Mouse (Mus musculus): ENCODE measurements around the gene Sdhb.

The Sdhb gene

GRCm38 (mm10) chr4:140977886-140978692 lies 17.1 kb downstream of the Sdhb start:
- peak in 1 of 2 experiments; percentile 58 for DNase-seq (ENCODE audit: low spot score in 2 of 2)

- DNase-seq (ENCODE audit: low spot score in 2 of 2): no peak
These were observed 20.6 kb downstream of the Sdhb start for GRCm38 (mm10) chr4:140981605-140982004.

- no peak for DNase-seq (ENCODE audit: low spot score in 2 of 2)
These were observed 21.8 kb downstream of the Sdhb start for GRCm38 (mm10) chr4:140982808-140983207.

GRCm38 (mm10) chr4:140983442-140983841 lies 22.4 kb downstream of the Sdhb start:
- DNase-seq (ENCODE audit: low spot score in 2 of 2): peak; percentile 73 to 83

GRCm38 (mm10) chr4:140984544-140984943 lies 23.5 kb downstream of the Sdhb start:
- peak in 1 of 2 experiments; percentile 59 for DNase-seq (ENCODE audit: low spot score in 2 of 2)

- peak in 1 of 2 experiments; percentile 13 for DNase-seq (ENCODE audit: low spot score in 2 of 2)
These were observed 25.2 kb downstream of the Sdhb start for GRCm38 (mm10) chr4:140986024-140986710.

GRCm38 (mm10) chr4:140986711-140987395 lies 25.9 kb downstream of the Sdhb start, which contains the start of gene Atp13a2:
Gene Atp13a2 (plus strand): TSS chr4:140986873.
- DNase-seq (ENCODE audit: low spot score in 2 of 2): peak; percentile 89 to 95

- no peak for DNase-seq (ENCODE audit: low spot score in 2 of 2)
These were observed 26.5 kb downstream of the Sdhb start for GRCm38 (mm10) chr4:140987476-140987875.

GRCm38 (mm10) chr4:140988706-140989290 lies 27.8 kb downstream of the Sdhb start:
- DNase-seq (ENCODE audit: low spot score in 2 of 2): peak in 1 of 2 experiments; percentile 45

GRCm38 (mm10) chr4:140989447-140989846 lies 28.4 kb downstream of the Sdhb start:
- DNase-seq (ENCODE audit: low spot score in 2 of 2): peak in 1 of 2 experiments; percentile 40

GRCm38 (mm10) chr4:140992215-140992614 lies 31.2 kb downstream of the Sdhb start:
- no peak for DNase-seq (ENCODE audit: low spot score in 2 of 2)

GRCm38 (mm10) chr4:140993846-140994245 lies 32.8 kb downstream of the Sdhb start:
- DNase-seq (ENCODE audit: low spot score in 2 of 2): no peak

GRCm38 (mm10) chr4:140995811-140996210 lies 34.8 kb downstream of the Sdhb start:
- DNase-seq (ENCODE audit: low spot score in 2 of 2): no peak

- DNase-seq (ENCODE audit: low spot score in 2 of 2): no peak
These were observed 35.8 kb downstream of the Sdhb start for GRCm38 (mm10) chr4:140996812-140997211.

- DNase-seq (ENCODE audit: low spot score in 2 of 2): no peak
These were observed 45.0 kb downstream of the Sdhb start for GRCm38 (mm10) chr4:141005983-141006382.

GRCm38 (mm10) chr4:141008028-141008427 lies 47.0 kb downstream of the Sdhb start:
- DNase-seq (ENCODE audit: low spot score in 2 of 2): peak in 1 of 2 experiments; percentile 32

- DNase-seq (ENCODE audit: low spot score in 2 of 2): no peak
These were observed 49.1 kb downstream of the Sdhb start, which contains the start of gene Mfap2 for GRCm38 (mm10) chr4:141010118-141010517. Gene Mfap2 (plus strand): TSS chr4:141010418.

- DNase-seq (ENCODE audit: low spot score in 2 of 2): no peak
These were observed 49.5 kb downstream of the Sdhb start for GRCm38 (mm10) chr4:141010526-141010925.

GRCm38 (mm10) chr4:141010941-141011429 lies 50.0 kb downstream of the Sdhb start:
- no peak for DNase-seq (ENCODE audit: low spot score in 2 of 2)

GRCm38 (mm10) chr4:141011556-141012328 lies 50.7 kb downstream of the Sdhb start:
- no peak for DNase-seq (ENCODE audit: low spot score in 2 of 2)

GRCm38 (mm10) chr4:141012558-141012957 lies 51.6 kb downstream of the Sdhb start:
- no peak for DNase-seq (ENCODE audit: low spot score in 2 of 2)

All from spleen, postnatal 4 days (tissue).